Mouse (Mus musculus): Measurements from ENCODE around the gene Dao.
A peak's percentile ranks its signal among the peaks of the same experiment; 100 is the strongest.

Gene Dao

DNA sequence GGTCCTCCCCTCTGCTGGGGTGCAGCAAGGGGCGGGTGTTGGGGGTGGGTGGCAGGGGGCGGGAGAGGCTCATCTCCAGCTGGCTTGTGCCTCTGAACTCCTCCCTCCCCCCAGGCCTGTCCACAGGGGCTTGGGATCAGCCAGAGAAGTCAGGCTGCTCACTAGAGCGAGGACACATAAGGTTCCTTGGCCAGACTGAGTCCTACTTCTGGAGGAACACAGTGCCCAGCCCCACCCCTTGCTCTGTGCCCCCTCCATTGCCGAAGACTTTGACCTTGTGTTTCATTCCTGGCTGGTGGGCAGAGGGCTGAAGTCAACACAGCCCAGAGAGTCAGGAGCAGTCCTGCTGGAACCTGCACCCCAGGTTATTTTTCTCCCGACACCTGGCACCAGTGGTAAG is at the start of gene Dao:
Dao (plus strand) TSS at position 162 of the 400 bp plus-strand sequence.
- DNase-seq (ENCODE audit: low read depth) = no peak

GRCm38 (mm10) chr5:113954421-113954820 is 49.1 kb upstream of the Dao start:
- peak; percentile 86 for DNase-seq (ENCODE audit: low read depth)

GRCm38 (mm10) chr5:113955281-113955680 is 48.2 kb upstream of the Dao start:
- DNase-seq (ENCODE audit: low read depth) = no peak

GRCm38 (mm10) chr5:113955691-113956090 is 47.8 kb upstream of the Dao start:
- peak; percentile 34 for DNase-seq (ENCODE audit: low read depth)

GRCm38 (mm10) chr5:113956510-113956909 is 47.0 kb upstream of the Dao start:
- DNase-seq (ENCODE audit: low read depth) = peak; percentile 85

DNA sequence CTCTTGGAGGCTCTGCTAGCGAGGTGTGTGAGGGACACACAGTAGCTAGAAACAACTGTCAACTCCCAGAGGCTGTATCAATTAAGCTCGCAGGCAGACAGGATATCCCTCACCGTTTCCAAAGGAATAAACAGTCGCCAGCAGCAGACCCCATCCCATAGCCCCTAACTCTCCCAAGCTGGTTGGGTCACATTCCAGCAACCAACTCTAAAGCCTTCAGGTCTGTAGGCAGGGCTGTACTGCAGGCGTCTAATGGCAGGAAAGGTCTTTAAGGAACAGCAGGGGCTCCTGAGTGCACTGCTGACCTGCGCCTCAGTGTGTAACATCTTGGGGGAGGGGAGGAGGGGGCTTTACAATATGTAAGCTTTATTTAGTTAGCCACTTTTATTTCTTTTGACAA is 44.5 kb upstream of the Dao start:
- DNase-seq (ENCODE audit: low read depth) = no peak

DNA sequence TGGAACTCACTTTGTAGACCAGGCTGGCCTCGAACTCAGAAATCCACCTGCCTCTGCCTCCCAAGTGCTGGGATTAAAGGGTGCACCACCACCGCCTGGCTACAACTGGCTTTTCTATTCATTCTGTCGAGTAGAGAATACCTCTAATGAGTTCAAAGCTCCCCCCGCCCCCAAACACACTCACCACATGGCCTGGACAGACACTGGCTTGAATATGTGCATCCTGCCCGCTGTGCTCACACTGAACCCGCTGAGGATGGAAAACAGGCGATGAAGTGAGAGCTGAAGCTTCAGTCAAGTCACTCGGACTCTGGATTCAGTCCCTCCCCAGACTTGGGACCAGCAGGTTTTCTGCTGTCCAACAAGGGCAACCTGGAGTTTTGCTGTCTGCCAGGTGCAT is 43.1 kb upstream of the Dao start:
- no peak for DNase-seq (ENCODE audit: low read depth)

GRCm38 (mm10) chr5:113961776-113962175 is 41.7 kb upstream of the Dao start:
- no peak for DNase-seq (ENCODE audit: low read depth)

DNA sequence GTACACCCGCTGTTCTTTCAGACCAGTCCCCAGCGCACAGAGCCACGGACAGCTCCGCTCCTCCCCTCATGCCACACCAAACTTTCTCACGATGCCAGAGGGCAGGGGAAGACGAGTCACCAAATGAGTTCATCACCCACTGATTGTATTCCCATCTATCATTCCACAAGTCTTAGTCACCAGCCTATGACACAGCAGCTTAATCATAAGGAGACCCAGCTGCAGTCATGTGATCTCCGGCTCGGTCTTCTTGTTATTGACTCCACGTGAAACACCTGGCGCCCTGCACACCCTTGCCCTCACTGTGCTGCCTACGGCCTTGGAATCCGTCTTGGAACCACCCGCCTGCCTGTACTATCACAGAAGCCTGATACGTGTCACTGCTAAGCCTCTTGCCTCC is 38.5 kb upstream of the Dao start:
- peak; percentile 51 for DNase-seq (ENCODE audit: low read depth)

DNA sequence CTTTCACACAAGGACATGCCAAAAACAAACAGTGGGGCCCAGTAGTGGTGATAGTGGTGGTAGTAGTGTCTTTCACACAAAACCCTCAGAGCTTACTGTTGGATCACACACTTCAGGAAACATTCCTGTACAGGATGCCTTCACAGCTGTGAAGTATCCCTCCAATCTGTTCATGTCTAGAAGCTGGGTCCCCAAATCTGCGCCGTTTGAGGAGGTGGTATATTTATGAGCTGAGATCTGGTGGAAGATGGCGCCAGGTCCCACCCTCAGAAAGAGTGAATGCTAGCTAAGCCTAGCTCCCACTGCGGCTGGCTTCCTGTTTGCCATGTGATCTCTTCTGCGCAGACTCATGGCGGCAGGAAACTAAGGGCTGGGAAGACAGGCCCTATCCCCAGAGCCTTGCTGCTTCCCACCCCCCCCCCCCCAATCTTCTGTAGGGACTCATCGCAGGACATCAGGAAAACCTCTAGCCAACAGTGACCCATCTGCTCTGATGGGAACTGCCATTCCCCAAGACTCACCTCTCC is 37.8 kb upstream of the Dao start:
- DNase-seq (ENCODE audit: low read depth) = no peak

DNA sequence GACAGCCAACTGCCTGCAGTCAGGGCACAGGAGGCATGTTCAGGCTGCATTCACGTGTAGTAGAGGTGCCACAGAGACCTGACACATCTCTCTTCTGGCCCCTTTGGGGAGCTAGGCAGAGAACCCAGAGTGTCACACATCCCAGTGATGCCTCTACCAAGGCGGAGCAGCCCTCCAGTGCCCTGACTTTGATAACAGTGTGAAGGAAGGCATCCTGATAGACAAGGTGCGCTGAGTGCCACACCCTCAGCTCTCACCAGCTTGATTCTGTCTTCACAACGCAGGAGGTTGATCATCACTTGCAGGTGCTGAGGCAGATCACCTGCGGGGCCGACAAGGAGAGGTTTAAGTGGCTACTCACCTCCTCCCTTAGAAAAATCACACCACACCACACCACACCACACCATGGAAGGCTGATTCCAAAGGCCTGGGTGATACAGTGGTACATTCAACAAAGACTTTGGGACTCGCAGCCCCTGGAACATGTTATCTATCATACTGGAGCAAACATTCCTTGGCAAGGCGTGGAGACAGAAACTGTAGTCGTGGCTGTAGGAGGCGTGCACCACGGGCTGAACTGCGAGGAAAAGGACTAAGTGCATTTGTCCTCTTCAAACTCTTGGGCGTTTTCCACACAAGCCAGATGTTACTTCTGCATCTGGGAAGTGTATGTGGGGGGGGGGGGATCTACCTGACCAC is 36.9 kb upstream of the Dao start:
- no peak for DNase-seq (ENCODE audit: low read depth)

DNA sequence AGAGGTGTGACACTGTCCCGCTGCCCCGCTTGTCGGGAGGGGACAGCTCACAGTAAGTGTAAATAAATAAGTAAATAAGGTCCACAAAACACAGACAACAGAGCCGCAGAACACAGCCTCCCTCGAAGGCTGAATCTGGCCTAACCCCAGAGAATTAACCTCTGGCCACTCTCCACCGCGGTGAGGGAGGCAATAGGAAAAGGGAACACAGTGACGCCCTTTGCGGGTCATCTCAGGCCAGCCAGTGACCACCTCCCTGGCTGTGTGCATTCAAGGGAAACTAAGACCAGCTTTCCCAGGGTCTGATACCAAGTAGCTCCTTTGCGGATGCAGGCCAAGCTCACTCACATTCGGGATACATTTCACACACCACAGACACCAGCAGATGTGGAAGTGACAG is 35.1 kb upstream of the Dao start:
- DNase-seq (ENCODE audit: low read depth) = no peak

DNA sequence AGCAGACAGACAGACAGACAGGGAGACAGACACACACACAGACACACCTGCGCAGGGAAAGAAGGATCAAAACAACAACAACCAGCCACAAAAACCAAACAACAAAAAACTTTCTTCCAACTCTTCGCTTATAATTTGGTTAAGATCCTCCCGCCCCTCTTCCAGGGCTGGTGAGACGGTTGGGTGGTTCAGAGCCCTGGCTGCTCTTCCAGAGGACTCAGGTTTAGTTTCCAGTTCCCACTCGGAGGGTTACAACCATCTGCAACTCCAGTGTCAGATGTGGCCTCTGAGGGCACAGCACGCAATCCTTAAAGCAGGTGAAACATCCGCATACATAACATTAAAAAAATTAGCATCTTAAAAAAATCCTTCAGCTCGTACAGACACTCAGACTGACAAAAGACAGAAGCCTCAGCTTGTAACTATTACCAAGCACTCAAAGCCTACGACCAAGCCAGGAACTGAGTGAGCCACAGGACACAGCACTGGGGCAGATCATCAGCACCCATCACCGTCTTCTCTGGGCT is 32.0 kb upstream of the Dao start:
- DNase-seq (ENCODE audit: low read depth) = no peak

GRCm38 (mm10) chr5:113972589-113973515 is 30.7 kb upstream of the Dao start:
- DNase-seq (ENCODE audit: low read depth) = no peak

GRCm38 (mm10) chr5:113973790-113974189 is 29.7 kb upstream of the Dao start:
- DNase-seq (ENCODE audit: low read depth) = no peak

DNA sequence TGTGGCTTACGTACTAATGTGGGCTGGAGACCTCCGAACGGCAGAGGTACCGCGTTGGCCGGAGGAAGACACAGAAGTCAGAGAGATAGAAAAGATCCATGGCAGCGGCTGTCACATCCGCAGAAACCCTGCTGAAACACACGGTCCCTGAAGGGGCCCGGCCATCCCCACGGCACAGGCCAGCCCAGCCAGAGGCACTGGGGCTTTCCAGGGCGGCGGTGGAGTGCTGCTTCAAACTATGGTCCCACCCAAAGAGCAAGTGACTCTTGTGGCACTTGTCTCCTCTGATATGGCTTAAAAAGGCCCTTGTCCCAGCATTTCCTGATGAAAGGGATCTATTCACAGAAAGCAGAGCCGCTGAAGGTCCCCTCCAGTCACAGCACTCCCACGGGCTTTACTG is 28.9 kb upstream of the Dao start:
- no peak for DNase-seq (ENCODE audit: low read depth)

- no peak for DNase-seq (ENCODE audit: low read depth)
Observed at GRCm38 (mm10) chr5:113975538-113976215, 27.8 kb upstream of the Dao start.

DNA sequence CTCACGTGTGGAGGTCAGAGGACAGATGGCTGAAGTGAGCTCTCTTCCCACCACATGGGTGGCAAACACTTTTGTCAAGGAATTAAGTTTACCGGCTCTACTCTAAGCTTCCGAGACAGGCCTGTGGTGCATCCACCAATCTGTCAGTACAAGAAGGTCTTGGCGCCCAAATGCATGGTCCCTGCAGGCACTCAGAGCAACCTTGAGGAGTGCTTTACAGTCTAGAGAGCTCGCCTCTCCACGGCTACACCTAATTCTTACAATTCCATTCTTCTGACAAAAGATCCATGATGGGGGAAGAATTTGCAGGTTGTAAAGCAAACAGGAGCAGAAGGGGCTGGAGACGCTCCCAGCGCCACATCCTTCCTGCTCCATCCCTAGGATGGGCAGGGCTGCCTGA is 26.9 kb upstream of the Dao start:
- no peak for DNase-seq (ENCODE audit: low read depth)

DNA sequence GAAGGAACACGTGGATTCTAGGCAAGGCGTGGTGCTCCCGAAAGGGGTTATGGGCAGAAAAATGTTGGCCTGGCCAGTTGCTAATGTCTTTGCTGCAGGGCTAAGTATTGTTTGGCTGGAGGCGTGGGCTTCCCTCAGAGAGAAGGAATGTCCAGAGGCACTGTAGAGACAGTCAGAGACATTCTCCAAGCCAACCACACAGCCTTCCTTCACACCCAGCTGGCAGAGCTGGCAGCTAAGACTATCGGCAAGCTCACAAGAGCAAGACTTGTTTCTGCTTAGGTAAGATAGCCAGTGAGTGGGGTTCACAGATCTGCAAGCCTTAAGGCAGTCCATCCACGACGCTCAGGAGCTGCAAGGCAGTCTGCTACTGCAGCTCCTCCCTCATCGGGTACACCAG is 26.2 kb upstream of the Dao start:
- no peak for DNase-seq (ENCODE audit: low read depth)

DNA sequence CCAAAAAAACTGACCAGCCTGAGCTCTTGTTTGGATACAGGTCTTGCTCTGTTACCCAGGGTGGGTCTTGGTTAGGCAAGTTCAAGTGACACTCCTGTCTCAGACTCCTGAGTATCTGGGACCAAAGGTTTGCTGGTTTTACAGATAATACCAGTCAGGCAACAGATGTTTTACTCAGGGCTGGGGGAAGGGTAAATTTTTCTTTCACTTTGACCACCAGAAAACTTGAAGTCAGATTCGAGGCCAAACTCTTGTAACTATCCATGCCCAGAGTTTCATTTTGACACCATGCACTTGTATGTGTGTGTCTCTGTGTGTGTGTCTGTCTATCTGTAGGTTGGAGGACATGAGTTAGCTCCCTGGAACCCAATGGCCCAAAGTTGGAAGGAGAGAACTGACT is 23.0 kb upstream of the Dao start:
- no peak for DNase-seq (ENCODE audit: low read depth)

DNA sequence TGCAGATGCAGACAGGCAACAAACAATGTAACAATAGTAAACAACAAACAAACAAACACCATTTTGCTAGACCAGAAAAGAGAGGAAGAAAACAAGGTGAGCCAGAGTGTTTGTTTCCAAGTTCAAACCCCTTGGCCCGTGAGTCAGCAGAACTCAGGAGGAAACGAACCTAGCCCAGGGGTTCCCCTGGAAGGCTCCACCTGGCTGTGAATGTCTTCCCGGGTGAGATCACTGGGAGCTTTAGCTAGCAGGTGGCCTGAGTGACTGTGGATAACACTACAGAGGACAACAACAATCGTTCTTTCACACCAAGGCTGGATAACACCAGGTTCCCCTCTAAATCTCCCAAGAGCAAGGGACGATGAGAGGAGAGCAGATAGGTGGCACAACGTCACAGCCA is 22.3 kb upstream of the Dao start:
- no peak for DNase-seq (ENCODE audit: low read depth)

GRCm38 (mm10) chr5:113981843-113982242 is 21.7 kb upstream of the Dao start:
- DNase-seq (ENCODE audit: low read depth) = no peak

Data from 416B (cell line).